Mouse (Mus musculus) R1 (cell line): ENCODE data around the gene Twf1.
A peak's percentile ranks its signal among the peaks of the same experiment; 100 is the strongest.

ENCODE experiments used
- DNase-seq: peaks from one replicate; pipeline ENCODE4 v3.0.0-alpha.2; 2018; ENCODE audit warnings: low read depth, low spot score

Gene Twf1

GRCm38 (mm10) chr15:94574566-94575268 lies 15.0 kb downstream of the Twf1 start:
- DNase-seq: peak; percentile 59

- peak; percentile 74 for DNase-seq
Observed at GRCm38 (mm10) chr15:94572746-94573145, 16.9 kb downstream of the Twf1 start.

- DNase-seq: no peak
Observed at GRCm38 (mm10) chr15:94571501-94571900, 18.2 kb downstream of the Twf1 start.

GRCm38 (mm10) chr15:94568496-94569182 lies 21.1 kb downstream of the Twf1 start:
- DNase-seq: no peak

- peak; percentile 97 for DNase-seq
Observed at GRCm38 (mm10) chr15:94565854-94566253, 23.8 kb downstream of the Twf1 start.

- no peak for DNase-seq
Observed at GRCm38 (mm10) chr15:94564909-94565308, 24.8 kb downstream of the Twf1 start.

GRCm38 (mm10) chr15:94558895-94559656 lies 30.6 kb downstream of the Twf1 start:
- no peak for DNase-seq

GRCm38 (mm10) chr15:94557442-94557841 lies 32.2 kb downstream of the Twf1 start:
- peak; percentile 87 for DNase-seq

- DNase-seq: peak; percentile 61
Observed at GRCm38 (mm10) chr15:94553536-94553935, 36.2 kb downstream of the Twf1 start.

GRCm38 (mm10) chr15:94544844-94545243 lies 44.8 kb downstream of the Twf1 start:
- DNase-seq: no peak

GRCm38 (mm10) chr15:94544052-94544636 lies 45.5 kb downstream of the Twf1 start:
- no peak for DNase-seq

- DNase-seq: peak; percentile 97
Observed at GRCm38 (mm10) chr15:94543409-94544051, 46.2 kb downstream of the Twf1 start, which contains the start of the genes Pus7l and Irak4. TSS of gene Pus7l (minus strand) at chr15:94543547. TSS of gene Irak4 (plus strand) at chr15:94543643.

GRCm38 (mm10) chr15:94542567-94543408 lies 46.9 kb downstream of the Twf1 start:
- DNase-seq: no peak

GRCm38 (mm10) chr15:94539296-94539695 lies 50.4 kb downstream of the Twf1 start:
- DNase-seq: no peak

GRCm38 (mm10) chr15:94535521-94535920 lies 54.2 kb downstream of the Twf1 start:
- no peak for DNase-seq

- DNase-seq: no peak
Observed at GRCm38 (mm10) chr15:94532956-94533355, 56.7 kb downstream of the Twf1 start.

GRCm38 (mm10) chr15:94532306-94532705 lies 57.4 kb downstream of the Twf1 start:
- no peak for DNase-seq

- DNase-seq: no peak
Observed at GRCm38 (mm10) chr15:94530519-94530918, 59.2 kb downstream of the Twf1 start.
